Mouse (Mus musculus): ENCODE data around the gene Rasip1.
"Not testable (repeated sequence)": the region's sequence is repeated elsewhere in the genome, so short reads cannot be mapped to it uniquely, and the experiment has no call there.

Gene Rasip1

DNA sequence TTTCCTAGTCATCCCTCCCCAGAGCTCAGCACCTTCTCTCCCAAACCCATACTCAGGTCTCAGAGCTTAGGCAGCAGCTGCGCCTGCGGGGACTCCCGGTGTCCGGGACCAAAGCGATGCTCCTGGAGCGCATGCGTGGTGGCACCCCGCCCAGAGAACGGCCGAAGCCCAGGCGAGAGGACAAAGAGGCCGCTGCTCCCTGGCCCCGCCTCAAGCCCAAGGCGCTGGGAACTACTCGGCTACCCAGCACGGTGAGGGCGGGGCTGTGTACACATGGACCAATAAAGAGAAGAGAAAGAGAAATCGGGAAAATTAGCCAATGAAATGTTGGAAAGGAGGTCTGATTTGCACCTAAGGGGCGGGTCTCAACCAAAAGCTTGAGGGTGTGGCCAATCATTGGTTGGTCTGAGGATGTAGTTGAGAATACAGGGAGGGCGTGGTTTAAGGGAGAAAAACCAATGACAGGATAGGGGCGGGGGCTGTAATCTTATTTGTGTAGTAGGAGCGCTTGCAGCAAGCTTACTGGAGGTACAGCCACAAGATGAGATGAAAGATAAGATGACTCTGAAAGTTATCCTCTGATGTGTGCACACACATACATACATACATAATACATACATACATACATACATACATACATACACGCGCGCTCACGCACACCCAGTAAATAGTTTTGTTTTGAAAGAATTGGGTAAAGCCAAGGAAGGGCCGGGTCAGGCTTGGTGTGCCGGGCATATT lies 16.3 kb downstream of the Rasip1 start:
- intact Hi-C loops (cut with DNase I), result loop anchor here (5.0 kb wide), 1 partner anchor 39 kb away; the partner anchor contains the start of gene Ntn5

DNA sequence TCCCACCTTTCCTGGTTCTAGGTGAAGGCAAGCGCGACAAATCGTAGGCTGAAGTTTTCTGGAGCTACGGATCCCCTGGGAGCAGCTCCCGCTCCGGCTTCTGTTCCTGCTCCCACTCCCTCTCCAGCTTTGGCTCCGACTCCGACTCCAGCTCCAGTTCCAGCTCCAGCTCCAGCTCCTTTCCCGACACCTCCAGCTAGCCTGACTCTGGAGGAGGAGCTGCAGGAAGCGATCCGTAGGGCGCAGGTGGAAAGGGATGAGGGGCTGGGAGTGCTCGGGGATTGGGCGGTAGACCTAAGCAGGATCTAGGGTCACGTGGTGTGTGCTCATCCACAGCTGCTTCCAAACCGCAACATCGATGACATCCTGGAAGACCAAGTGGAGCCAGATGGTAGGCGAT lies 16.9 kb downstream of the Rasip1 start:
- intact Hi-C loops (cut with DNase I), result loop anchor here (5.0 kb wide), 1 partner anchor 38 kb away; the partner anchor contains the start of gene Ntn5

DNA sequence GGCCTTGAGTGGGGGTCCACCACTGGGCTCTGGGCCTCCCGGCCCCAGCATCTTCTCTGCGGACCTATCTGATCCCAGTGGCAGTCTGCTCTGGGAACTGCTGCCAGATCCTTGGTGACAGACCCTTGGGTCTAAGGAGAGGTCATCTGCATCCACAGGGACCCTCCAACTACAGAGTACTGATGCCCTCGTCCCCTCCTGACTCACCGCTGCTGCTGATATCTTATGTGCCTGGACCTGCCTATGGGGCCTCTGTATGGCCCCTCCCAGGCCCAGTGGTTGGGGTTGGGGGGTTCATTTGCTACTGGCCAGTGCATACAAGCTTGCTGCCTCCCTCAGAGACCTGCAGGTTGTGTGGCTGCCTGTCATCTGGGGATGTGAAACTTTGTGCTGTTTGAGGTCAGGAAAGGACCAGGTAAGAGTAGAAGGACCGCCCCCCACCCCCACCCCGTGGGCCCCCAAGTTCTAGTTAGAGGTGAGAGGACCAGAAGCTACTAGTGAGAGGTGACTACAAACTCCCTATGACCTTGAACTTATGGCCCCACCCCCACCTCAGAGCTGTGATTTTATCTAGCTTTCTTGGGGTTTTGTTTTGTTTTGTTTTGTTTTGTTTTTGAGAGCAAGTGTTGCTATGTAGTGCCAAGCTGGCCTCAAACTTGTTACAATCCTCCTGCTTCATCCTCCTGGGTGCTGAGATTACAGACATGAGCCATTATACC lies 17.7 kb downstream of the Rasip1 start:
- intact Hi-C loops (cut with DNase I), result loop anchor here (5.0 kb wide), 1 partner anchor 37 kb away; the partner anchor contains the start of gene Ntn5

DNA sequence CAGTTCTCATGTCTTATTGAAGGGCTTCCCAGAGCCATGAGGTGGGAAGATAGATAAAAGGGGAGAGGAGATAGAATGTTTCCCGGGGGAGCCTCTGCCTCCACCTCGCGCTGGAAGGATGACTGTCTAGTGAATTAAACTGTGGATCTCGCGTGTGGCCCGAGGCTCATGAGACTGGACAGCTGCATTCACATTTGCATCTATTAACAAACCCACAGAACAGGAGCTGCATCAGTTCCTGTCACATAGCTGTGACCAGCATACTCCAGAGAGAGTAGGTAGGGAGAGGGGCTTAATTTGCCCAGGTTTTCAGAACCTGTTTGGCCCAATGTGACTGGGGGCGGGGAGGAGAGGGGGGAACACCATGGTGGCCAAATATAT lies 18.3 kb downstream of the Rasip1 start:
- intact Hi-C loops (cut with DNase I), result no loop called here

DNA sequence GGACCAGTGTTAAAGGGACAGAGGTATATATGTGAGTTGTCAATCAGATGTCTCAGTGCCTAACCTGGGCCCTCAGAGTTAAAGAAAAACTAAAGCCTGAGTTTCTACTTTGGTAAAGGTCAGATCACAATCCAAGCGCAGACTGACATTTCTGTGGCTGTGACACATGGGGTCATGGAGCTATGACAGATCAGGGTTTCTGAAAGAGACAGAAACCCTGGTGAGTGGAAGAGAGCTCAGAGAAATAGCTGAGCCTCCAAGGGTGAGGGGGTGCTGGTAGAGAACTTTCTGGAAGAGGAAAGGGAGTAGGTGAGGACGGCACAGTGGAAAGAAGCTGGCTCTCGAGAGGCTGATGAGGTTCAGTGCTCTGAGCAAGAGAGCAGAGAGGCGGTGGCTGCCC lies 19.4 kb downstream of the Rasip1 start:
- intact Hi-C loops (cut with DNase I), result no loop called here

DNA sequence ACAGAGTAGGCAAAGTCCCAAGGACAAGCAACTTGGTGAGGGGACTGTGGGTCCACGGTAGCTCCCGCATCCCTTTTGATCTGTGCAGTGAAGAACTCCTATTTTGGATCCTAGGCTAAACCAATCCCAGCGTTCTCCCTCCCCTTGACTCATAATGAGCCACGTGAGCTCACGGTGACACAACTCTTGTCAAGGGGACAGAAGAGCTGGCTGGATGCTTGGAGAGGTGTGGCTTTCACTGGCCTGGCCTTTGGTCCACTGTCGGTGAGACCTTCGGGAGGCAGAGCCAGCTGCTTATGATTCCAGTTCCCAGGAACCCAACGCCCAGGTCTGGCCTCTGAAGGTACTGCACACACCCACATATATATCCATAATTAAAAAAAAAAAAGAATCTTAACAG lies 22.1 kb downstream of the Rasip1 start:
- intact Hi-C loops (cut with DNase I), result no loop called here

DNA sequence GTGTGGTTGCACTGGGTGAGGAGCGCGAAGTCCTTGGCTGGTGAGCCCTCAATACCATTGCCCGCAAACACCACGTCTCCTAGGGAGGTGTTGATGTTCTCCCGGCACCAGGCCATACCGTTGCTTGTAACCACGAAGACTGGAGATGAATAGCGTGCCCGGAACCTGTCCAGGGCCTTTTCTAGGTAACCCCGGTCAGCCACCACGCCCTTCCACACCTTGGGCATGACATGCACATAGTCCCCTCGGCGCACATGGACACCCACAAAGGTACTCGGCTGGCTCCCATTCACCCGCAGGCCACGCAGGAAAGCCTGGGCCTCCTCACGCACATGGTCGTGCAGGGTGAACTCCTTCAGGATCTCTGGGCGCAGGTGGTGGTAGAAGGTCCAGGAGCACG lies 23.2 kb downstream of the Rasip1 start:
- intact Hi-C loops (cut with DNase I), result not testable (repeated sequence)

DNA sequence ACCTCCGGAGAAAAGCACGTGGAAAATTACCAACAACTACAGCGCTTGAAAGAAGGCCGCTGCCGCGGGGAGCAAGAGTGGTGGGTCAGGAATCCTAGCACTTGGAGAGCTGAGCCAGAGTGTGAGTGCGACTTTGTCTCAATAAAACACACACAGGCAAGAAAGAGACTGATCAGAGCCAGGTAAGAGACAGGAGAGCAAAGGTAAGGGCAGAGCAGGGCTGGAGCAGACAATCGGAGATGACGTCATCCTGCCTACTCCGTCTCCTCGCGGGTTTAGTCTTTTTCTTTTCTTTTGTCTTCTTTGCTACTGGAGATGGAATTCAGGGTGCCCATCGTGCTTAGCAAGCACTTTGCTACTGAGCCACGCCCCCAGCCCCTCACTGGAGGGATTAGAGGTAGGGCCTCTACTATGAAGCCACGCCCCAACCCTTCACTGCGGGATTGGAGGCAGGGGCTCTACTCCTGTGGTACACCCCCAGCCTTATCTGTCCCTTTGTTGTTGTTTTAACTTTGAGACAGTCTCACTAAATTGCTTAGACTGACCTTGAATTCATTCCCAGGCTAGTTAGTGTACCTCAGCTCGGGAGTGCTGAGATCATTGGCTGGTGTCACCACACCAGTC lies 27.2 kb downstream of the Rasip1 start:
- intact Hi-C loops (cut with DNase I), result no loop called here

DNA sequence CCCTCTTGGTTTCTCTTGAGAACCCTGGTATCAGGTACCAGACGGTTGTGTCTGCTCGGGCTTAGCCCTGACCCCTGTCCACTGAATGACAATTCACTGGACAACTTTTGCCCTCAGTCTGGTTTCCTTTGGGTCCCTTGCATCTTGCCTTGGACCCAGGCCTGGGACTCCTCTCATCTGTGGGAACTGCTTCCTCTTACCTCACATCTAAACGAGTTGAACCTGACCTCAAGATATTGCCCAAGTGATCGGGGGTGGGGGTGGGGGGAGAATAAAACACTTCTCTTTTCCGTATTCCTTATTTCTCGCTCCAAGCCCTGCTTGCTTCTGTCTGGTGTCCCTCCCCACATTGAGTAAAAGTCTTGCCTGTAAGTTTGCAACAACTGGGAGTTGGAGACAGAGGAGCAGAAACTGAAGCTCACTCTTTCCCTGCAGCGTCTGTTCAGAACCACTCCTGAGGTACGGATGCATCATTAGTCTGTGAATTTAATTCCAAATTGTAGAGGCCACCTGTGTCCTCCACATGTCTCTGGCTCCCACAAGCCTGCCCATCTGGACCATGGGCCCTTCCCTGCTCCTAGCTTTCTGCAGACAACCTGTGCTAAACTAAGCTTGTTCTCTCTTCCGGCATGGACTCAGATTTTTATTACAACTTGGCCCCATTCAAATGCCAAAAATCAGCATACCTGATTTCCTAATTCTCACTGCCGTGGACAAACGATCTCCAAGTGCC lies 33.6 kb downstream of the Rasip1 start:
- intact Hi-C loops (cut with DNase I), result no loop called here

DNA sequence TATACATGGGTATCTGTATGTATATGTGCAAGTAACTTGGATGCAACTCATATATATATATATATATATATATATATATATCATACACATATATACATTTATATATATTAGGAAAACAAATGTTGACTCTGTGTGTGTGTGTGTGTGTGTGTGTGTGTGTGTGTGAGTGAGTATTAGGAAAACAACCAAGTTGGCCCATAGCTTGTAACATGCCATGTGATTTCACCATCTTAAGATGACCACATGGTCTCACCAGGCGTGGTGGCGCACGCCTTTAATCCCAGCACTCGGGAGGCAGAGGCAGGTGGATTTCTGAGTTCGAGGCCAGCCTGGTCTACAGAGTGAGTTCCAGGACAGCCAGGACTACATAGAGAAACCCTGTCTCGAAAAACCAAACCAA lies 34.4 kb downstream of the Rasip1 start:
- intact Hi-C loops (cut with DNase I), result not testable (repeated sequence)

DNA sequence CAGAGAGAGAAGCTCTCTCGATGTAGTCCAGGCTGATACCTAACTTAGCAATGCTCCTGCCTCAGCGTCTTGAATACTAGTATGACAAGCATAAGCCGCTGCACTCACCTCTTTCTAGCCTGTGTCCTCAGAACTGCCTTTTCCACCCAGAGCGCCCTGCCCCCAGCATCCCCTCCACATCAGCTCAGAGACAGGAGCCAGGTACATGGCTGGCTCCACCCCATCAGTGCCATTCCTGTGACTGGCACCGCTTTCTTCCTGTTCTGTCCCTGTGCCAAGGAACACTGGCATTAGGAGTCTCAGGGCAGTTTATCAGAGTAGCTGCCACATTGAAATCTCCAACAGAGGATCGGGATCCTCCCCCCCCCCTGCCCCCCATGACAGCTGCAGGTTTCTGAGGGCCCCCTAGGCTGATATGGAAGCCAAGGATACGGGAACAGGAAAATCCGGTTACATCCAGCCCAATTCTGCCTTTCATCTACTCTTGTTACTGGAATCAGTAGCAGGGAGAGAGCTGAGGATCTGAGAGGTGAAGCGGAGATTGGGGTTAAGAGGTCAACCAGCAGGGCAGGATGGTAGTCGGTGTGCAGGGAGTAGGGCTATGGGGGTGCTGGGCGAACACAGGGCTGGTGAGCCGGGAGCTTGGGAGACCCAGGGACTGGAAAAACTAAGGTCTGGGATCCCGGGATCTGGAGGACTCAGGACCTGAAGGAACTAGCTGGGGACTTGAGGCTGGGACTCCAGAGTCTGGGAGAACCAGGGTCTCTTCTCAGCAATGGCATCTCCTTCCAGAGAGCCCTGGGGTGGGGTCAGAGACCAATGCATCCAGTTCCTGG lies 38.2 kb downstream of the Rasip1 start:
- intact Hi-C loops (cut with DNase I), result no loop called here

DNA sequence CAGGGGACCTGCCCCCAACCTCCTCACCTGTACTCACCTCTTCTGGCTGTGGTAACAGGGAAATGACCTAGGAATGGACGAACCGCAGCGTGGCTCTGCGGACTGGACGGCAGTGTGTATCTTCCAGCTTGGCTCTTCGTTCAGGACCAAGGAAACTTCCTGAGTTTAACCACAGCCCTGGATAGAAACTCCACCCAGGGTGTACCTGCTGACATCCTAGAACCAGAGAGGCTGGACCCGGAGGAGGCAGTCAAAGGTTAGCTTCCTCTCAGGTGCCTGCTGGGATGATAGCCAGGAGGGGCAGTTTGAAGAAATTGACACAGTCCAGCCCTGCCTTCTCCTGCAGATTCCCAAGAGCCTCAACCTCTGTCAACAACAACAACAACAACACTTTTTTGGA lies 38.9 kb downstream of the Rasip1 start, which contains the start of gene Fut2:
Fut2 (minus strand) TSS at position 234 of the 400 bp plus-strand sequence.
- intact Hi-C loops (cut with DNase I), result no loop called here

DNA sequence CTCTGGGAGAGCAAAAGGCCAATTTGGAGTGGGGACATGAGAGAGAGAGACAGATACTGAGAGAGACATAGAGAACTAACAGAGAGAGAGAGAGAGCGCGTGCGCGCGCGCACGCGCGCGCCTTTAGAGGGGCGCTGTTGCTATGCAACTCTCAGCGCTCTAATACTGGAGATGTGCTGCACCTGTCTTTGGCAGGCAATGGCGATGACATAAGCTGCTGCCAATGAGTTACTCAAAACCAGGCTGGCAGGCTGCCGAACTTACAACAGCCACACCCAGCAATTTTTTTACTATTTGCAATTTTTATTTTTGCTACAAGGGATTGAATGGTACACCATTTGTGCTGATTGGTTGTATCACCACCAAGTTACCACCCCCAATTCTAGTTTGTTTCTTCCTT lies 40.5 kb downstream of the Rasip1 start:
- intact Hi-C loops (cut with DNase I), result no loop called here

DNA sequence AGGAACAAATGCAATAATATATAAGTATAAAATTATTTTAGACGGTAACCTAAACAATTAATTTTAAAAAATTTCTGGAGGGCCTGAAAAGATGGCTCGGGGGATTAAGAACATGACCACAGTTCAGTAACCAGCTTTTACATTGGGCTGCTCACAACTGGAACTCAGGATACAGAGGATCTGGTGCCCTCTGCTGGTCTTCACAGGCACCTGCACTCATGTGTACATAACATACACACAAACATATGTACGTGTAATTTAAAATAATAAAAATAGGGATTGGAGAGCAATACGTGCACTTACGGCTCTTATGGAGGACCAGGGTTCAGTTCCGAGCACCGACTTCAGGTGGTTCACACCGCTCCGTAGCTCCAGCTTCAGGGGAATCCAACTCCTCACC lies 41.6 kb downstream of the Rasip1 start:
- intact Hi-C loops (cut with DNase I), result no loop called here

DNA sequence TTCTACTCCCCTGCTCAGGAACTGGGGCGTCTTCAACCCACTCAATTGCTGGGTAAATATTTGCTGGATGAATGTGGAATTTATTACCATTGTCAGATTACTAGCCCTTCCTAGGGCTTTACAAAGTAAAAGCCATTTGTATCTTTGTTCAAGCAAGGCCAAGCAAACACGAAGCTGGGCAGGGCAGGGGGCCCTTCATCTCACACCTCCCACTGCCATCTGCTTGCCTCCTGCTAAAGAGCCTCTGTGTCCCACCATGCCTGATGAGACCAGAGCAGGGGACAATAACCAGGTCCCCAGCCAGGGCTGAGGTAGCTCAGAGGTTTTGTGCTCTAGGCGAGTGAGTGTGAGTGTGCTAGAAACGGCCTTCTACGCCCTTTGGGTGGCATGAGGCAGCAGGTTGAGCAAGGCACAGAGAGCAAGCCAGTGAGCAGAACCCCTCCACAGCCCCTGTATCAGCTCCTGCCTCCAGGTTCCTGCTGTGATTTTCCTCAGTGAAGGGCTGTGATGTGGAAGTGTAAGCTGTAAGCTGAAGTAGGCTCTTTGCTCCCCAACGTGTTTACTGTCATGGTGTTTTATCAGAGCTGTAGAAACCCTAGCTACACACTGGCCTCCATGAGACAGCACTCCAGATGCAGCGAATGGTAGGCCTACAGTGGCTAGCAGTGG lies 50.5 kb downstream of the Rasip1 start:
- intact Hi-C loops (cut with DNase I), result no loop called here

DNA sequence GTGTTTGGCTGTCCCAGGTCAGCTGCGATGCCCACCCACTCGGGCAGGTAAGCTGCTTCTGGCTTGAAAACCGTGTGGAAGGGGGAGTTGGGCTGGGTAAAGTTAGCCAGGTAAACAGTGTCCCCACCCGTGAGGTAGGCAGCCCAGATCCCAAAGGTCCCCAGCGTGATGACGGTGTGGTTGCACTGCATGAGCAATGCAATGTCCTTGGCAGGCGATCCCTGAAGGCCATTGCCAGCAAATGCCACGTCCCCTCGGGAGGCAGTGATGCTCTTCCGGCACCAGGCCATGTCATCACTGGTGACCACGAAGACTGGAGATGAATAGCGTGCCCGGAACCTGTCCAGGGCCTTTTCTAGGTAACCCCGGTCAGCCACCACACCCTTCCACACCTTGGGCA lies 51.2 kb downstream of the Rasip1 start:
- intact Hi-C loops (cut with DNase I), result no loop called here

DNA sequence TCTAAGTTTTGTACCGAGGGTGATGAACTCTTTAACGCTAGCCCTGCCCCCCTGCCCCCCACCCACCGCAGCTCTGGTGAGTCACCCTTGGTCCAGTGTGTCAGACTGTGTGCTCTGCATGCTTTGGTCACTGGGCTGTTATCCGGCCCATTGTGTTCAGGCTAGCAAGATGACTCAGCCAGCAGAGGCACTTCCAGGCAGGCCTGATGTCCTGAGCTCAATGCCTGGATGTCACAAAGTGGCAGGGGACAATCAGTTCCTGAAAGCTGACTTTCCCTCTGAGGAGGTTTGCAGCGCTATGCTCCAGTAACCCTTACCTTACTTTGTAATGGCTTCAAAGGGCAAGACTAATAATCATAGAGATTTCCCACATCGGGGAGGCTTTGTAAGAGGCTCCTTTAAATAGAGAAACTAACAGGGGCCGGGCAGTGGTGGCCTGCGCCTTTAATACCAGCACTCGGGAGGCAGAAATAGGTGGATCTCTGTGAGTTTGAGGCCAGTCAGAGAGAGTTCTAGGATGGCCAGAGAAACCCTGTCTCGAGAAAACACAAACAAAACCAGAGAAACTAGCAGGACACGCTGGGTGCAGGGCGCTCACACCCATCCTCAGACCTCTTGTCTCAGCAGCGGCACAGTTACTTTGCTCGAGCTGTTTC lies 52.8 kb downstream of the Rasip1 start:
- intact Hi-C loops (cut with DNase I), result loop anchor here (5.0 kb wide), 2 partner anchors 38 to 88 kb away; no protein-coding TSS in a partner anchor

DNA sequence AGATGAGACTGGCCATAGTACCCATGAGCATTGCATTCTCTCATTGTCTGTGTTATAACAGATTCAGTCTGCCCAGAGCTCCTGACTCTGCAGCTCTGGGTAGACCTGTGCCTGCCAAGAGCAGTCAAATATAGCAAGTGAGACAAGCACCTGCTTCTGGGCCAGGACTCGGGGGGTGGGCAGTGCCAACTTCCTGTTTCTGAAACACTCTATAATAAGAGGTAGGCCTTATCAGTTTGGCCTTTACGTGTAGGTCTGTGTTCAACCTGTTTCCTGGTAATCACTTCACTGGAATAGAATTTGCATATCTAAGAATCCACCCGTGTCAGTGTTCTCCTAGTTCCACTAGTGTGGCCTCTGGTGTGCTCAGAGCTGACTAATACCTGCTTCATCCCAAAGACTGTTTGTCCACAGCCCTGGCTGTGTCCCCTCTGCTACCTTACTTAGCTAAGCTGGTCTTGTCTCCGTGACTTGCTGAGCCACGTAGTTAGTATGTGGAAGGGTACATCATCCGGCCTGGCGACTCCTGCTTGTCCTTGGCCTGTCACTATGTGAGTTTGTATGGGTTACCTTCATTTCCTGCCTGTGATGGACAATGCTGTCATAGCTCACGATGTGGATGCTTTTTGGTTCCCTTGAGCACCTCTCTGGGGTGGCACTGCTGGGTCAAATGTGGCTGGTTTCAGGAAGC lies 53.9 kb downstream of the Rasip1 start:
- intact Hi-C loops (cut with DNase I), result loop anchor here (5.0 kb wide), 2 partner anchors 39 to 89 kb away; no protein-coding TSS in a partner anchor
